Mouse (Mus musculus) erythroid progenitor cell, adult 5-6 weeks (primary cell): ENCODE data around the gene Gimap9. TPM values are rescaled to one million over a fixed set of nuclear protein-coding genes. Genes with fewer than 3 reads are reported as not detected.

Experiments used
- ATAC-seq: replicated peaks from 2 replicates; pipeline ENCODE4 v1.8.0; 2016; ENCODE audit warnings: moderate number of reproducible peaks, mild to moderate bottlenecking, moderate TSS enrichment, inconsistent platforms; ENCODE audit not compliant: poor library complexity, low FRiP score, severe bottlenecking
- total RNA-seq, 2 experiments: library from RNA; stranded (forward) in 1 of 2; stranded (reverse) in 1 of 2; fragments of 150-400 nt in 1 of 2; fragments of 186-747, 209-891 nt in 1 of 2; gene quantifications; 2 replicates each; pipeline versions ENCODE4 v1.2.3 to v1.2.4; 2015 to 2017; ENCODE audit warnings: low replicate concordance in 2 of 2

The Gimap9 gene
- total RNA-seq, 2 experiments from 2014 or later = 5.4 to 5.7 TPM

GRCm38 (mm10) chr6:48685251-48685650 is 9.3 kb downstream of the Gimap9 start:
- no peak for ATAC-seq

DNA sequence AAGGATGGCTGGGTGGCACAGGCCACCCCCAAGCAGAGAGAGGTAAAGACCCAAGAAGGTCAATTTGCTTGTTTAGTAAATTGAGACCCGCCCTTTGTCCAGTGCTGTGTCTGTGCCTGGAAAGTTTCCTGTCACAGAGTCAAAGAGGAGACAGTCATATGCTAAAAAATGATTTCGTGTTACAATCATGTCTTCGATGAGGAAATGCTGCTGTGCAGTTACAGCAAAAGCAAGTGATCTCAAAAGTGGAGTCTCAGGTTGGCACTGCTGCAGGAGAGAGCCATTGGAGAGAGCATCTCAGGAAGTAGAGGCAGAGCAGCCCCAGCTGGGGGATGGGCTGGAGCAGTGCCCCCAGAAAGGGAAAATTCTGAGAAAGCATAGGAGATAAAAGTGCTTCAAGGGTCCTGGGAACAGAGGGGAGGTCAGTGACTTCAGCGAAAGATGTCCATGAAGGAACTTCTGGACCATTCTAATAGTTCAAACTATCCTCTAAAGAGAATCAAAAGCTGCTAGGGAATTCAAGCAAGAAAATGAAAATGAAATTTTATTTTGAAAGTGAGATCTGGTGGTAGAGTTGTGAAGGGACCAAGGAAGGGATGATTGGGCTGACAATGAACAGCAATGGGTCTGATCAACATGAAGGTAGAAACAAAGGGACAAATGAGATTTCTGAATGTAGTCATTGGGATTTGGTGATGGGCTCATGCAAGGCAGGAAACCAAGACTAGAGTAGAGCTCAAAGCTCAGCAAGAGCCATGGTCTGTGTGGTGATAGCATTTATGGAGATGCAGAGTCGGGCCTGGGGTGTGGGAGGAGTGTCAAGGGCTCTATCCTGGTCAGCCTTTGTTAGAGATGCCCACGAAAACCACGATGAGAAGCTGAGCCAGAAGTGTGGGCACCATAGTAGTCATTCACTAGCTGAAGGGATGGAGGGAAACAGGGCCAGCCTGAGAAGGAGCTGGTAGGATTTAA is 10.1 kb downstream of the Gimap9 start:
- no peak for ATAC-seq

GRCm38 (mm10) chr6:48687077-48687476 is 11.1 kb downstream of the Gimap9 start:
- ATAC-seq = no peak

GRCm38 (mm10) chr6:48689320-48689719 is 13.4 kb downstream of the Gimap9 start:
- no peak for ATAC-seq

GRCm38 (mm10) chr6:48692962-48693361 is 17.0 kb downstream of the Gimap9 start:
- no peak for ATAC-seq

DNA sequence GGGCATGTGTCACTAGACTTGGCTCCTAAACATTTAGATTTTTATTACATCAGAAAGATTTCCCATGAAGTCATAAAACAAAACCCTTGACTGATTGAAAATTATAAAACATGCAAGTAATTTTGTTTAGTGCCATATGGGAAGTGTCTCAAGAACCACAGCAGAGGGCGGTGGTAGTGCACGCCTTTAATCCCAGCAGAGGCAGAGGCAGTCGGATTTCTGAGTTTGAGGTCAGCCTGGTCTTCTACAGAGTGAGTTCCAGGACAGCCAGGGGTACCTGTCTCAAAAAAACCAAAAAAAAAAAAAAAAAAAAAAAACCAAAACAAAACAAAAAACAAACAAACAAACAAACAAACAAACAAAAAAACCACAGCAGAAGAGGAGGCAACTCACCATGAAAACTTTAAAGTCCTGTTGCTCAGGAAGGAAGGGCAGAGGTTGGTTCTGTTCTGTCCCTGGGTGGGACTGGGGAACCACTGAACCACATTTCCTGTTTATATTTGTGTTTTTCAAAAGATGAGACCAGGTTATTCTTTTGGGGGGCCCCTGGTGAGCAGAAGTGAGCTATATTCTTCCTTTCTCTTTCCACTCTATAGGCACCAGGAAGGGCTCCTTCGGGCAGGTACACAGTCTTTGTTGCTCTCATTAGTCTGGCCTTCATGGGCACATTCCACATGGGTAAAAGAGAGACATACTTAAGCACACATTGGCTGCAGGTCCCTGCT is 21.1 kb downstream of the Gimap9 start:
- no peak for ATAC-seq

DNA sequence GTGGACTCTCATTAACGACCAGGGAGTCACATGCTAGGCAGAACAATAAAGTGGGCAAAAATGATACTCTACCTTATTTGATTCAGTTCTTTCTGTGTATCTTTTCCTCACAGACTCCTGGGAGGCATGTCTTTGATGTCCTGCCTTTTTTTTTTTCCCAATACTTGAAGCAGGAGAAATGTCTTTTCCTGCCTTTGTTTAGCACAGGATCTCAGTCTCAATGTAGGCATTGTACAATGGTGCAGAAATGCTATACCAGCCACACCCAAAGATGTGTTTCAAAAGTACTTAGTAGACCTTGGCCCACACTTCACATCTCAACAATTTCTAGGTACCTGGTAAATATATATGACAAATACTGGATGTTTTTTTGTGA is 21.6 kb downstream of the Gimap9 start:
- no peak for ATAC-seq

DNA sequence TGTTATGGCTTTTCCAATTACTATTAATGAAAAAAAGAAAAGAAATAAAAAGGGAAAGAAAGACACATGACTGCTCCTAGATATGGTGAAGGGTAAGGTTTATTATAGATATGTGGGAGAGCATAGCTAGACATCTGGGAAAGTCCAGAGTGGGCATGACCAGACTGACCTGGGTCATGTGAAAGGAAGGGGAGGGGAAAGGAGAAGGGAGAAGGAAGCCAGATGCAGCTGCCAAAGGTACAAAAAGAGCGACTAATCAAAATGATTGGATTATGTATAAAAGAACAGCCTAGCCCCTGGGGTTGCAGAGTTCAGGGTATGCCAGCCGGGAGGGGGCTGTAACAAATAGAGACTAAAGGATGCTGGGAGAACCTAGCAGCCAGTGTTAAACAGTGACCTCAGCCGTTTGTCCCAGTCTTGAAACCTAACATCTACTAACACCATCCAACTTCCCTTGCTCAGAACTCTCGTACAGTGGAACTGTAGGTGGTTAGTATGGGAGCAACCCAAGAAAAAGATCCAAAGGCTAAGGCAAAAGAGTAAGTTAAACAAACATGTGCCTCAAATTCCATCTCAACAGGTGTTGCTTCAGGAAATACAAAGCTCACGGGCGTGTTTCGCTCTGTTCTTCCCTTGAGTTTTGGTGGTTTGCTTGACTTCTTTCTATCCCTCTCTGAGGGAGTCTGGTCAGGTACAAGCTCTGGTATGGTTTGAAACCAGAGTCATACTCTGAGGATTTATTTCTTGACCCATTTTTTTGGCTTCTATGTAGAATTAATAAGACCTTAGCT is 22.3 kb downstream of the Gimap9 start:
- no peak for ATAC-seq

DNA sequence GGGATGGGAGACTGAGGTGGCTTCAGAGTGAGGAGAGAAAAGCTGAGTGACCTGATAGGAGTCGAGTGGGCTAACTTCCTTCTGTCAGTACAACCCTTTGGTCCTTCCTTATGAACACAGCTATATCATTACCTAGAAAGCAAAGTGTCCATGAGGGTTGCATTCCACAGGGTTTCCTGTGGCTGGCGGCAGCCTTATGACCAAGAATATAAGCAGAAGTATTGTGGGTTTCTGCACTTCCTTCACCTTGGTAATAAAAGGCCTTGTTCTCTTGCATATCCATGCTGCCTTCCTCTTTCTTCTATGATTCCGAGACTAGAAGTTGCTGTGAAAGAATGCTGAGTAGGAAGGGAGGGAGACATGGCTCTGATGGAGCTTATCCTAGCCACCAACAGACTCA is 23.0 kb downstream of the Gimap9 start:
- no peak for ATAC-seq

DNA sequence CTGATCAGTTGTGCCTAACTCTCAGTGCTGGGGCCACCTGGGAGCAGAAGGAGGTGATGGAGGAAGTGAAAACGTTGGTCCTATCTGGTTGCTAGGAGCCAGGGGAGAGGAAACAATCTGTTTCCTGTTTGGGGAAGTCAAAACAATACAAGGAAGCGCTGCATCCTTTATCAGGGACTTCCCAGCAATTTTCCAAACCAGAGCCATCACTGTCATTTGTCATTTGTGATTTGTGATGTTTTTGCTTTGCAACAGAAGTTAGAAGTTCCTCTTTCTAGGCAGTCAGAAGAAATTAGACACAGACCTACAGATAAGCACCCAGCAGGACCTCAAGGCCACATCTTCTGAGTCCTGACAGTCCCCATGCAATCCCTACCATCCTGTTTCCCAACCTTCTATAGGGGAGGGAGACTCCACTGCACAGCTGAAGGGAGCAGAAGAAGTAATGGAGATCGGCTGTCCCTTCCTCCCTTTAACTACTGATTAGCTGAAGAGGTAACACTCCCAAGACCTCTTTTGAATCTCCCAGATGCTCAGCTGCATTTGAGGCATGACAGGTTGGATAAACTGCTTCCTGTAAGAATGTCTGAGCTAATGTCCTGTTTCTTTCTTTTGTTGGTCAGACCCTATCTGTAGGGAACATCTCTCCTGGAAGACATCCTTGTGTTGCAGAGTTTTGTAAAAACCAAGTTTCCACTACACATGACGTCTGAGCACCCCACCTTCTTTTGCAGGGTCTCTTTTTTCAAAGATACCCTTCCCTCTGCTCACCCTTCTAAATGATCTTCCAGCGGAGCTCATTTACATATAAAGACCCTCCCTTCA is 24.5 kb downstream of the Gimap9 start:
- no peak for ATAC-seq

GRCm38 (mm10) chr6:48702146-48702545 is 26.2 kb downstream of the Gimap9 start:
- ATAC-seq = no peak

DNA sequence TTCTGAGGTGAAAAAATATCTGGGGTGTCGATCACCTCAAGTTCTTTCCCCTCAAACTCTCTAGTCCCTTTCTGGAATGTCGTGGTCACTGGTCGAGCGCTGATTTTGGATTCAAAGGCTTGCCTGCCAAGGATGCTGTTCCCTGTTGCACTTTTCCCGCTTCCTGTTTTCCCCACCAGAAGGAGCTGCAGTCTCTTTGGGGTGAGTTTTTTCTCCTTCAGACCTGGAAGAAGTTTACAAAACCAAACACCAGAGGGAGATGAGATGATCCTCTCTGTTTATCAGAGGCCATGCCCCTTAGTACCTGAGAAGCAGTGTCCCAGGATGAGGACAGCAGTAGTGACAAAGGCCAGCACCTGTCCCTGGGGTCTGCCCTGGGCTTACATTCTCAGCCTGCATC is 26.7 kb downstream of the Gimap9 start:
- ATAC-seq = no peak

- ATAC-seq = no peak
Observed at GRCm38 (mm10) chr6:48704146-48704545, 28.2 kb downstream of the Gimap9 start.

GRCm38 (mm10) chr6:48706130-48706529 is 30.2 kb downstream of the Gimap9 start:
- no peak for ATAC-seq

GRCm38 (mm10) chr6:48718455-48718854 is 42.5 kb downstream of the Gimap9 start, which contains the start of the genes Gm28053 and Gimap7:
TSS of gene Gm28053 (plus strand) at chr6:48718607.
TSS of gene Gimap7 (plus strand) at chr6:48718621.
- no peak for ATAC-seq

DNA sequence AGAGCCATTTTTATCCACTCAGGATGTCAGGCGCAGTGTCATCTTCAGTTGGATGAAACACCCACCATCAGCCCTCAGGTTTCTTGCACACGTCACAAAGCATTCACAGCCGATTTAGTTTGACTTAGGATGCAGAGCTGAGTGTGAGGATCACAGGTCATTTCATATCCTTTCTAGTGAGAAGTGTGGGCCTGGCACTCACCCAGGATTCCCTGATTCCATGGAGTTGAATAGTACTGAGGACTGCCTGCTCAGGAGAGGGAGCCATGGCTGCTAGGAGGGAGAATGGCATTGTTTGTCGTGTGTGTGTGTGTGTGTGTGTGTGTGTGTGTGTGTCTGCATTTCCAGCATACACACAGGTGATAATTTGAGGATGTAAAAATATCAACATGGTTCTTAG is 44.4 kb downstream of the Gimap9 start:
- ATAC-seq = no peak

- no peak for ATAC-seq
Observed at GRCm38 (mm10) chr6:48723468-48723867, 47.5 kb downstream of the Gimap9 start.

DNA sequence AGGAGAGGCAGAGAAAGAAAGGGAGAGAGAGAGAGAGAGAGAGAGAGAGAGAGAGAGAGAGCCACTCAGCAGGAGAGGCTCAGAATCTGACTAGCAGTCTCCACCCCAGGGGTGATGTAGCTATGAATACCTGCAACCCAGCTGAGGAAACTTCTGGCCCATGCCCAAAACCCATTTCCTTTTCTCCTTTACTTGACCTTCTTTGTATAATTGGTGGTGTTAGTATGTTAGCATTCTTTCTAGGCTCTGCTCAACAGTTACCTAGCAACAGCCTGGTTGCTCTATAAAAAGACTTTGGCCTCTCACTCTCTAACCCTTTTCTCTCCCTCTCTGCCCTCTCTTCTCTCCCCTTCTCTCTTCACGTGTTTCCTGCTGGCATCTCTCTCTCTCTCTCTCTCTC is 49.5 kb downstream of the Gimap9 start:
- ATAC-seq = no peak

DNA sequence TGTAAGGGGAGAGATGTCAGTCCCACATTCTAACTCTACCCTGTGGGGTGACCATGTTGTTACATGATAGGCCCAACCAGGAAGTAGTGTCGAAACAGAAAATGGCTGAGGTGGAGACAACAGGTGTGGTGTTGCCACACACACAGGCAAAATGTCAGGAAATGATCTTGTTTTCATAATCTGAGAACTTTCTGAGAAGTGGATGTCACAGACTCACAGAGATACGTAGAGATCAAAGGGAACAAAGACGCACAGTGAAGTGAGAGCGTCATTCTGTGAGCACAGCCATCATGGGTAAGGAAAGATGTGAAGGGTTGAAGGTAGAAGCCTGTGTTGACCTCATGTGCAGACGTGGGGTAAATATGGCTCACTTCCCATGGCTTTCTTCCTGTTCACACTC is 51.8 kb downstream of the Gimap9 start:
- no peak for ATAC-seq
